Mouse (Mus musculus) adrenal gland, adult 8-10 months (tissue): ENCODE measurements around the gene Hhat. TPM values are rescaled to one million over a fixed set of nuclear protein-coding genes. Genes with fewer than 3 reads are reported as not detected.
A peak's percentile ranks its signal among the peaks of the same experiment; 100 is the strongest.

Experiments
- DNase-seq: peaks from one replicate; pipeline ENCODE4 v3.0.0; 2022
- total RNA-seq, 4 experiments: library from RNA; stranded (reverse); gene quantifications; 2 replicates each; pipeline ENCODE4 v1.2.4; 2022

Hhat gene
- 1 to 10 TPM; 5.7 to 9.3 (median 7.5) TPM for total RNA-seq

DNA sequence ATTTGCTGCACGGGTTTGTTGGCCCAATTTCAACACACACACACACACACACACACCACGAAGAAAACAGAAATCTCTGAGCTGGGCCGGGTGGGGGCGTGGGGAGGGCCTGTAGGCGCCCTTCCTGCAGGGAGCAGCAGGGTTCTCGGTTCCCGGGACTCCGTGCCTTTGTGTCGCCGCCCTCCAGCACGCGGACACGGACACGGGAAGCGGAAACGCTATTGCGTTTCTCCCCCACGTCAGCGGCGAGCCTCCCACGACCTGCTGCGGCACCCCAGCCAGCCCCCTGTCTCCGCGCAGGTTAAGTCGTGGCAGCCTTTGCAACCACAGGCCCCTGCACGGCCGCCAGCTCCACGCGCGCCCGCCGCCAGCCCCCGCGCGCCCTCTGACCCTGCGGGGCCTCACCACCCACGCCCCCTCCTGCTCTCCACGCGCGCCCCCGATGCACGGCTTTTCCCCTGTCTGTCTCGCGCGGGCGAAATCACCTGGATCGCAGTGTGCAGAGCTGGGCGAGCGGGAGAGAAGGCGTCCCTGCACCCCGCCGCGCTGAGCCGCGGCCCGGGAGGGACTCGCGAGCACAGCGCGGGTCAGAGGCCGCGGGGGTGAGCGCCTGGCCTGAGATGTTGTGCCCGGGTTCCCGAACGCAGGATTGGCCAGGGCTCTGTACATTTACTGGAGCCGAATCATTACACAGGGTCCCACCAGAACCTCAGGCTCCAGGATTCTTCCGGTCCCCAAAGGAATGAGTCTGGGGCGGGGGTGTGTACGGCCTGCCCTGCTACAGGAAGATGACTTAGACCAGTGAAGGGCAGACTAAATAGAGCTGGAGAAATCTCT lies at the start of gene Hhat:
TSS of gene Hhat (minus strand) at position 729 of the 837 bp plus-strand sequence.
- DNase-seq, result peak; percentile 54

DNA sequence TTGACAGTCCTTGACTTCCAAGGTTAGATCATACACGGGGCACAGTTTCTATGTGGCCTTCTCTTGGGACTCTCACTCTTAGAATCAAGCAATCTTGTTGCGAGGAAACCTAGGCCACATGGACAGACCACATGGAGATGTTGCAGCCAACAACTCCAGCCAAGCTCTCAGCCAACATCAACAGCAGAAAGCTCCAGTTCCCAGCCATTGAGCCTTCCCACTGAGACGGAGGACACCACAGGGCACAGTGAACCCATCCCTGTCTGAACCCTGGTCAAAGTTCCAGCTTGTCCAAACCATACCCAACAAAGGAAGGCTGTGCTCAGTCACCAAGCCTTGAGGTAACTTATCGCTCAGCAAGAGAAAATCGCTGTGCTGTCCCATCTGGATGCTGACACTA lies 47.3 kb upstream of the Hhat start:
- DNase-seq, result no peak

DNA sequence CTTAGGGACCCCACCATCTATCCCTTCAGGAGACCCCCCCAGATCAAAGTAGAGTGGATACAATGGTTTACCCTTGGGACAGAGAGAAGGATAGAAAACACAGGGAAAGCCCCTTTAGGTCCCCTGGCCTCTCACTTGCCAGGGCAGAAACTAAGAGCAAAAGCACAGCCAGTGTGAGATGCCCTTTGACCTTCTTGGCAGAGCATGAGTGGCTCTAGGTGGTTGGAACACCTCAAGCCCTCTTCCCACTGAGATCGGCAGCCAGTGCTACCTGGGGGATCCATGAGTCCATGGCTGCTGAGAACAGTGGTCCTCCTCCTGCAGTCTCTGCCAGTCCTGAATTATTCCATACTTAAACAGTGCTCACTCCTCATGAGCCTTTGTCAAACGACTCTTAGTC lies 44.8 kb upstream of the Hhat start:
- no peak for DNase-seq

DNA sequence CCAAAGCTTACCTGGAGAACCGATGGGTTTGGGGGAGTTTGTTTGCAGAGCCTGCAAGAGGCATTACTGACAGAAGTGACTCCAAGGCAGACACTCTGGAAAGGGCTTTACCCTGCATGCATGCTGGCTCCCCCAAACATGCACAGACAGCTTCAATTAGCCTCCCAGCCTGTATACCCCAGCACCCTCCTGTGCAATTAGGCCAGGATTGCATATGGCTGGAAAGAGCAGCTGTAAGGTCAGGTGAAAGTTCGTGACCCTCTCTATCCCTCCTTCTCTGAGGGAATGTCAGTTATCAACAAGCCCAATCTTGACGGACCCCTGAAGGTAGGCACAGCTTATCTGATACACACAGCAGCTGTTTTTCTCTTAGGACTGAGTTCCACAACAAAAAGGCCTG lies 43.7 kb upstream of the Hhat start:
- DNase-seq, result no peak

GRCm38 (mm10) chr1:192812758-192813157 lies 41.7 kb upstream of the Hhat start:
- no peak for DNase-seq

GRCm38 (mm10) chr1:192812290-192812689 lies 41.3 kb upstream of the Hhat start:
- DNase-seq, result no peak

DNA sequence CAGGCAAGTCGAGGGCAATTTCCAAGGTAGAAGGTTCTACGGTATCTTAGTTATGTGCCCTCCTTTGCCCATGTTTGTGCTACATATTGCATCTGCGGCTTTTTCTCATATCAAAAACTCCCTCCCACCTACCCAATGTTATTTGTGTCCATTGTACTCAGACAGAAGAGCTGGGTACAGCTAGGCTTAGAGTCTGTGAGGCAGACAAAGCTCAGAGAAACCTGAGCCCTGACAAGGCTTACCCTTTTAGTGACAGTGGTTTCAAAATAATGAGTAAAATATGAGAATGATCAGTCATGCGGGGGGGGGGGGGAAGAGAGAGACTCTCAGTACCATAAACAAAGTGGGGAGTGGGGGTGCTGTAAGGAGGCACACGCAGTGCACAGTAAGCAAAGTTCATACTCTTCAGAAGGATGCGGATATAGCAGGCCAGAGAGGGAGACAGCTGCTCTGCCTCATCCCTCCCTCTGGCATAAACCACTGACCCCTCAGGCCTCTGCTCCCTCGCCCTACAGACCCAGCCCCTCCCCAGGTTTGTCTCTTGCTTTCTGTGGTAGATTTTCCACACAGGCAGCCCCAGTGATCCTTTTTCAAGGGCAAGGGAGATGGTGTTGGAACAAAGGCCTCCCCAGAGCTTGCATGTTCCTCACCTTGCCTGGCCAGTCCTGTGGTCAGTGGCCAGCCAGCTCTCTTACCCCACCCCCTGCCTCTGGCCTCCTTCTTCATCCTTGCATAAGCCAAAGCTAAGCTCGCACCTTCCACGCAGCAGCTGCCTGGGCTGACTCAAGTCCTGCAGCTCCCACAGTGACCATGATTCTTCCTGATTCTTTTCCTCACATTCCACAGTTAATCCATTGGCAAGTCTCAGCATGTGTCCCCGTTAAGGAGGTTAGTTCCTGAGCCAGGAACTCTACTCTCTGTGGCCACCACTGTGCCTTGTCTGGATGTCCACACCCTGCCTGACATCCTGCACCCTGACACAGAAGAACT lies 35.4 kb upstream of the Hhat start:
- DNase-seq, result no peak

- no peak for DNase-seq
Measured at GRCm38 (mm10) chr1:192800338-192800737, 29.3 kb upstream of the Hhat start.

GRCm38 (mm10) chr1:192799165-192799991 lies 28.4 kb upstream of the Hhat start:
- no peak for DNase-seq

DNA sequence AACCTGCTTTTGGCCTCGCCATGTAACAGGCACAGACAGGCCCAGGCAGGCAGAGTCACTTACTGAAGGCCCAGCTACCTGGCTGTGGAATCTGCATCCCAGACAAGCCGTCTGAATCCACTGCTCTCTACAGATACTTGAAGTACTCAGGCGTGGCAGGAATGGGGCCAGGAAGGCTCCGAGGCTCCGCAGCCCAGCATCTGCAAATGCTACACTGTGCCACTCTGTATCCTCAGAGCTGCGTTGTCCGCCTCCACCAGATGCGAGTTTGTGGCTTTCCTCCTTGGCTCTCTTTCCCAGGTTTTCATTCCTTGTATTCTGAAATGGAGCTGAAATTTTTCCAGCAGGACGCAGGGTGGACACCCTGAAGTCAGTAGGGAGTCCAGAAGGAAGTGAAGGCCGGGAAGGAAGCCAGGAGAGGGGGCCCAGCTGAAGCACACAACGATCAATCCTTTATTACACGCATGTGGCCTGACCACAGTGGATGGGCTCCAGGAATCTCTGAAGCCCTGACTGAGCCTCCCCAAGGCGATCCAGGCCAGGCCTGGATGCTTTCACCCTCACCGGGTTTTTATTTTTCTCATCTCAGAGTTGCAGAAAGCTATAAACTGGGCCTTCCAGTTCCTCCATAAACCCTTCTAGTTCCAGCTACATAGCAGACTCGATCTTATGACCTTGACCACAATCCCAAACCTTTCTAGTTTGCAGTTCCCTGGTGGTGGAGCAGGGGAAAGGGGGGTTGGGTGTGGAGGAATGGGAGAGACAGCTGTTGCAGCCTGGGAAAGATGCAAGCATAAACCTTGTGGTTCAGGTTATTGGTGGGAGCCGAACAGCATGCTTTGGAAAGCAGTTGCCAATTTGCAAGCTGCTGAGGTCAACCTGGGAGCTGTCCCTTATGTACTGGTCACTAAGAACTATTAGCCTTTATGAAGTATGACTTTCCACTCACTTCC lies 27.5 kb upstream of the Hhat start:
- no peak for DNase-seq

- no peak for DNase-seq
Measured at GRCm38 (mm10) chr1:192797011-192797274, 25.9 kb upstream of the Hhat start.

DNA sequence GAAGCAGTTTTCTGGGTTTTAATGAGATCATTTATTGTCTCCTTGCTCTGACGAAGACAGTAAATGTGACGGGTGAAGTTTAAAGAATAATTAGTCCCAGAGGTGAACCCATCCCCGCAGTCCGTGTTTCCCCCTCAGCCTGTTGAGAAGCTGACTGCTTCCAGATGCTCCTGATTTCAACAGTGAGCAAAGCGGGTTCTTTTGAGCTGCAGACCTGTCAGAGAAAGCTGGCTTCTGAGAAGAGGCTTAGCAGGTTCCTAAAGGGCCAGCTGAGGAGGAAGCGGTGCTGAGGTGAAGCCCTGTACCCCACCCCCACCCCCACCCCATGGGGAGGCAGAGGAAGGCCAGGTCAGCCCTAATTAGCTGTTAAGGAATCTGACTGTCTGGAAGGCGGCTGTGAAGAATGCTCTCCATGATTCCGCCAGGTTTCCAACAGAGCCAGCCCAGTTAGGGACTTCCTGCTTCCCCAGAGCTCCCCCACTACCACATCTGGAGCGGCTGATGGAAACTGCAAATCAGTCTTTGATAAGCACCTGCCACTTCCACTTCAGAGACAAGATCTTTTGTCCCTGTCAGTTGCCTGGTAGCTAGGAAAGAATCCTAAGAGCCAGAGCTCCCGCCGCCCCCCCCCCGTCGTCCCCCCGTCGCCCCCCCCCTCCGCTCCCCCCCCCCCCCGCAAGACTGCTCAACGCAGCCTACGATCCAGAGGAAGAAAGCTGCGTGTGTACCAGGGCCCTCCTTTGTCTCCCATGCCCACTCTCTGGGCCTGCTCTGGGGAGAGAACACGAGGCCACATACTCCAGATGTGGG lies 25.4 kb upstream of the Hhat start:
- no peak for DNase-seq

DNA sequence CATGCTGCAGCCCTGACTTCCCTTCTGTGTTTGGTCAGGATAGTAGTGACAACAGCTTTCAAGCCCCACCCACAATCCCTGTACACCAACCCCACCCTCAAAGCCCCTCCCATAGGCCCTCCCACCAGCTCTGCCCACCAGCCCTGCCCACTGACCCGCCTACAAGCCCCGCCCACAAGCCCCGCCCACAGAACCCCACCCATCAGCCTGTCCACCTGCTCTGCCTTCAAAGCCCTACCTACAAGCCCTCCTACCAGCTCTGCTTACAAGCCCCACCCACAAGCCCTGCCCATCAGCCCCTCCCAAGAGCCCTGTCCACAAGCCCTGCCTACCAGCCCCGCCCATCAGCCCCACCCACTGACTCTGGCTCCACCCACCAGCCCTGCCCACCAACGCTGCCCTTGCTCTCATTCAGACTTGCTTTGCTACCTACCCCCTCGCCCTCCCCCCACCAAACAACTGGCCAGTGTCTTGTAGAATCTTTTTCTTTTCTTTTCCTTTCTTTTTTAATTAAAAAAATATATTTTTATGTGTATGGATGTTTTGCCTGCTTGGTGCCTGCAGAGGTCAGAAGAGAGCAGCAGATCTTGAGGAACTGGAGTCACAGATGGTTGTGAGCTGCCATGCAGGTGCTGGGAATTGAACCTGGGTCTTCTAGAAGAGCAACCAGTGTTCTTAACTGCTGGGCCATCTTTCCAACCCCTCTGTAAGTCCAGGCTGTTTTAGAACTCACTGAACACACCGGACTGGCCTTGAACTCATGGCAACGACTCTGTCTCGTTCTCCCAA lies 24.1 kb upstream of the Hhat start:
- no peak for DNase-seq

DNA sequence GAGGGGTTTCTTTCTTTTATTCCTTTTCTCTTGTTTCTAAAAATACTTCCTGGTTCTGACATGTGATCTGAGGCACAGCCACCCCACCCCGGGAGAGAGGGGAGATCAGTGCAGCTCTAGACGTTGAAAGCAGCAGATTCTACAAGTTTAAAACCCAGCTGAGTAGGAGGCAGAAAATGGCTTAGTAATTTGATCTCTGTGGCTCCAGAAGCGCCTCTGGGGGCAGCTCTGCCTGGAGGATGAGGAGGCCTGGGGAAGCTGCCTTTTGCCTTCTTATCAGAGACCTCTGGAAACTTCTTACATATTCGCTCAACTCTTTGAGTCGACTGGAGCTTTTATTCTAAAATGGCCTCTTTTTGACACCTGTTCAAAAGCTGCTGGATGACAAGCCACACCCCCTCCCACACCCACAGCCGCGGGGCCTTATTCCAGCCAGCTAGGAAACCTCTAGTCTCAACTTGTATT lies 20.9 kb upstream of the Hhat start:
- DNase-seq, result no peak

DNA sequence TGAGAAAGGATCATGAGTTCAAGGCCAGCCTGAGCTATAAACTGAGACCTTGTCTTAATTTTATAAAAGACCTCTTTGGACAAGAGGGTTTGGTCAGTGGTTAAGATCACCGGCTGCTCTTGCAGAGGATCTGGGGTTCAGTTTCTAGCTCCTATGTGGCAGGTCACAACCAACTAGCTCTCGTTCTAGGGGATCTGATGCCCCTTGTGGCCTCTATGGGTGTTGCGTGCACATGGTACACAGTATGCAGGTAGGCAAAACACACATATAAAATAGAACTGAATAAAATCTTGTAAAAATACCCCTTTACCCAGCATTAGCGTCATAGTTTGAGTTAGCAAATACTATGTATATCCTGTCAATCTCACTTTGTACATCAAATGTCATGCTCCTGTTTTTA lies 19.4 kb upstream of the Hhat start:
- DNase-seq, result no peak

- no peak for DNase-seq
Measured at GRCm38 (mm10) chr1:192789828-192790227, 18.8 kb upstream of the Hhat start.

DNA sequence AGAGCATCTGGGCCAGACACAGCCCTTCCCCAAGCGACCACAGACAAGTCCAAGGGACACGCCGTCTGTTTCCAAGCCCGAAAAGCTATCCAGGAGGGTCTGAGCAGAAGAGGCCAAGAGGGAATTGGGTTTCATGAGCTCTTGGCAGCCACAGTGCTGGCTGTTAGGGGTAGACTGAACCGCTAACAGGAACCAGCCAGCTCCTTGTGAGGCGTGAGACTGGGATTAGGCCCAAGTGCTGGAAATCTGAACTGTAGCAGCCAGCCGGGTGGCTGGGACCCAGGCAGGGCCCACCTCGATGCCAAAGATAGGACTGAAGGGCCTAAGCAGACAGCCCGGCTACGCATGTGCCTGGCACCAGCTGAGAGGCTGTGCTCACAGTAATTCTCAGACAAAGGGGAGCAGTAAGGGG lies 18.1 kb upstream of the Hhat start:
- peak; percentile 18 for DNase-seq

DNA sequence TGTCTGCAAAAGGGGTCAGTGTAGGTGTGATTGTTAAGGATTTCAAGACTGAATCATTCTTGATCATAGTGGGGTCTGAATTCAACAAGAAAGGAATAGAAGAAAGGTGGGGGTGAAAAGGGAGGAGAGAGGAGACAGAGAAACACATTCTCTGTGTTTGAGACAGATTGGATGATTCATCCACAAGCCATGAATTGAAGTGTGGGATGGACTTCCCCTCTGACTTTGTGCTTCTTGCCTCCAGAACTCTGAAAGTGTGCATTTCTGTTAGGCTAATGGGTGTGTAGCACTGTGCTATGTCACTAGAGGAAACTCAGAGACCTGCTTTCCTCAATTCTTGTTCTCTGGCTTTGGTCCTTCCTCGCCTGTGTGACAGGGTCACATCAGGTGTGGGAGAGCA lies 15.2 kb upstream of the Hhat start:
- no peak for DNase-seq
